Mouse (Mus musculus) brain, embryonic 14.5 days (tissue): ENCODE results near the gene Saa4.

Experiments
- CTCF ChIP-seq: fragments of 200-500 bp; IDR thresholded peaks from 2 replicates; pipeline ENCODE4 v1.5.1; 2012; ENCODE audit warnings: inconsistent platforms, mild to moderate bottlenecking, moderate library complexity, borderline replicate concordance; ENCODE audit not compliant: insufficient read depth, insufficient read length; ENCODE audit errors: extremely low read depth
- POLR2A ChIP-seq: fragments of 200-500 bp; IDR thresholded peaks from 2 replicates; pipeline ENCODE4 v1.6.1; 2012; ENCODE audit warnings: mild to moderate bottlenecking, inconsistent platforms, borderline replicate concordance; ENCODE audit not compliant: poor library complexity, insufficient read depth, insufficient read length, severe bottlenecking; ENCODE audit errors: extremely low read depth

- TF ChIP-seq CTCF (no peak), POLR2A (no peak)
Measured at GRCm38 (mm10) chr7:46727584-46727983, 4.8 kb downstream of the Saa4 start.
